23 mouse cellular contexts compared by ENCODE assay signal in the genomic region with DNA sequence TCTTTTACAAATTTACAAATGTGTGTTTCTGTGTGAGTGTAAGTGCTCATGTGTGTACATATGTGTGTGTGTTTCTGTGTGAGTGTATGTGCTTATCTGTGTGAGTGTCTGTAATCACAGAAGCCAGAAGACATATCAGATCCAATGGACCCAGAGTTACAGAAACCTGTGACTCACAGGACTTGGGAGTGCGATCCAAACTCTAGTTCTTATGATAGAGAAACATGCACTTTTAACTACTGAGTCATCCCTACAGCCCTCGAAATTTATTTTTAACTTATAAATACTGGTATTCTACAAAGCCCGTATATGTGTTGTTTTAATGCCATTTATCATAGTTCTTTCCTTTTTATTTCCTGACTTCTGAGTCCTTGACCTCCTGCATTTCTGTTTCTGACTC.
DNase-seq lines count a peak whose midpoint lies in the region; ATAC-seq and TF ChIP-seq lines count a peak whose summit lies in the region.
"Had no signal": no experiment of that assay in that cellular context is flagged by ENCODE, and none has a peak within 500 bp of the region (broad histone marks: within the 10 kb centered on the region; RNA-seq: fewer than 3 reads in every experiment).

No protein-coding gene starts in this region.

- no peak overlapping the region for H3K4me2 ChIP-seq in forebrain, embryonic 14.5 days (ENCODE audit: low read length)

- H3K4me3 ChIP-seq in olfactory bulb, adult 2 months (ENCODE audit: insufficient read depth, low read depth, low read length), result no peak overlapping the region
- H3K4me3 ChIP-seq in forebrain, embryonic 14.5 days (ENCODE audit: low read depth, low read length), result no peak overlapping the region

- TF ChIP-seq CTCF in olfactory bulb, adult 2 months (IDR thresholded peaks at IDR 0.05; ENCODE audit: insufficient read depth, low read depth, low read length), result no peak

- no peaks in the 10 kb centered on the region for H3K36me3 ChIP-seq in forebrain, embryonic 14.5 days (ENCODE audit: control insufficient read depth, insufficient read depth, low read length)
- H3K36me3 ChIP-seq: G1E had no signal

- H3K9ac ChIP-seq in forebrain, embryonic 14.5 days (ENCODE audit: low read length), result no peak overlapping the region

- H3K9me3 ChIP-seq in forebrain, embryonic 14.5 days (replicated peaks; ENCODE audit: control insufficient read depth, low read length), result no peaks in the 10 kb centered on the region
- H3K9me3 ChIP-seq: G1E had no signal

- H3K27me3 ChIP-seq in forebrain, embryonic 14.5 days (replicated peaks; ENCODE audit: control insufficient read depth, insufficient read depth, low read length), result no peaks in the 10 kb centered on the region
- H3K27me3 ChIP-seq: CH12.LX, Patski had no signal

- 32% methylated on average over 3 of the region's 3 CpGs for WGBS in olfactory bulb, adult 2 months
- WGBS in forebrain, embryonic 14.5 days, result 92% methylated on average over 3 of the region's 3 CpGs

- no peak for TF ChIP-seq POLR2A in olfactory bulb, adult 2 months (IDR thresholded peaks at IDR 0.05; ENCODE audit: insufficient read depth, low read depth, low read length)

- no peaks in the 10 kb centered on the region for H3K4me1 ChIP-seq in olfactory bulb, adult 2 months (ENCODE audit: control insufficient read depth, insufficient read depth, low read length)
- no peaks in the 10 kb centered on the region for H3K4me1 ChIP-seq in forebrain, embryonic 14.5 days (ENCODE audit: control insufficient read depth, insufficient read depth, low read length)

- H3K27ac ChIP-seq in olfactory bulb, adult 2 months (ENCODE audit: insufficient read depth, low read depth, low read length), result 0 out of 2 replicates have a peak overlapping the region, but pooled peaks have one; percentile 93
- H3K27ac ChIP-seq in forebrain, embryonic 14.5 days (ENCODE audit: low read depth, low read length), result no peak overlapping the region

- no peak for DNase-seq in frontal cortex, postnatal 36 days (ENCODE audit: low spot score in 2 of 2)
- DNase-seq in brain, adult 2 months (ENCODE audit: low read depth, low spot score), result peak; percentile 58
- peak; percentile 15 for DNase-seq in telencephalon, adult 2 months (ENCODE audit: low read depth, low spot score)
- no peak for DNase-seq in forebrain, embryonic 14.5 days (ENCODE audit: low spot score)
- DNase-seq in left cerebral cortex, adult 8-10 months (ENCODE audit: low spot score in 2 of 2), result no peak
- DNase-seq: adrenal gland, adult 2 months; adrenal gland, adult 8-10 months; adrenal gland, postnatal 10 days; adrenal gland, postnatal 14 days; adrenal gland, postnatal 25 days; adrenal gland, postnatal 36 days; B cell, adult 2 months; cerebellum, adult 11 months; cerebellum, adult 11-12 months; cerebellum, adult 18-20 months had no signal

- peak; percentile 69 for ATAC-seq in frontal cortex, adult (ENCODE audit: low TSS enrichment)
- no peak for ATAC-seq in forebrain, embryonic 14.5 days
- no peak for ATAC-seq in erythroid progenitor cell, adult 5-6 weeks (replicated peaks; ENCODE audit: low FRiP score, poor library complexity, severe bottlenecking)
- ATAC-seq: activated CD4-positive, CD25-positive, alpha-beta regulatory T cell, adult 4 months; CD4-positive, CD25-positive, alpha-beta regulatory T cell, adult 4 months; Patski had no signal

Comparison
In these comparisons a context has a peak if more than half of its experiments do, and no peak if none do; other contexts are left out.
1. DNase-seq: peak in brain, adult 2 months (single experiment) and telencephalon, adult 2 months (single experiment); none in frontal cortex, postnatal 36 days (0 of 2), forebrain, embryonic 14.5 days (single experiment) and left cerebral cortex, adult 8-10 months (0 of 2).